Mouse (Mus musculus): ENCODE measurements around the gene Zfp446. TPM values are rescaled to one million over a fixed set of nuclear protein-coding genes. Genes with fewer than 3 reads are reported as not detected.

Gene Zfp446
- polyA plus RNA-seq, 1 experiment, result 0.20 TPM

DNA sequence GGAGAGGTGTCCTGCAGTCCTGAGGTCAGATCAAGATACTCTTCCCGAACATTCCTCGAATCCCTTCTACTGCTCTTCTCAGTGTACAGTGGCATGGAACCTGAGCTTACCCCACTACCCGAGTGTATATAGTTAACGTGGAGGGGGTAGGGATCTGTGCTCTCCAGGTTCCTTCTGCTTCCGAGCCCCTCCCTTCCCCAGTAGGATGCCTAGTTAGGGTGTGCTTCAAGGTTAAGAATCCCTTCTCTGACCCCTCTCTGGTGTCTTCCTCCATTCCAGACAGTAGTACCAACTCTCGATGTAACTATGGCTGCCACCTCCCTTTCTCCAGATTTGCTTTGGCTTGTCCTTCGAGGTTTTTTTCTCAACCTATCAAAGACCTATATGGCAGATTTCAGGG is 2.6 kb downstream of the Zfp446 start:
- H3K27me3 ChIP-seq (ENCODE audit: control insufficient read depth), result no peaks in the 10 kb centered on the region
- peaks cover 2% of the 10 kb centered on the region for H3K9me3 ChIP-seq (ENCODE audit: control insufficient read depth, low read length)
- peaks cover 57% of the 10 kb centered on the region for H3K4me1 ChIP-seq (ENCODE audit: control insufficient read depth)
- peaks cover 36% of the 10 kb centered on the region for H3K36me3 ChIP-seq (ENCODE audit: control insufficient read depth)
- H3K4me3 ChIP-seq (replicated peaks), result no peak overlapping the region
- TF ChIP-seq GATA1 (IDR thresholded peaks at IDR 0.05; ENCODE audit: low read length), result no peak
- no peak for TF ChIP-seq TAL1 (IDR thresholded peaks at IDR 0.05; ENCODE audit: low read length)

DNA sequence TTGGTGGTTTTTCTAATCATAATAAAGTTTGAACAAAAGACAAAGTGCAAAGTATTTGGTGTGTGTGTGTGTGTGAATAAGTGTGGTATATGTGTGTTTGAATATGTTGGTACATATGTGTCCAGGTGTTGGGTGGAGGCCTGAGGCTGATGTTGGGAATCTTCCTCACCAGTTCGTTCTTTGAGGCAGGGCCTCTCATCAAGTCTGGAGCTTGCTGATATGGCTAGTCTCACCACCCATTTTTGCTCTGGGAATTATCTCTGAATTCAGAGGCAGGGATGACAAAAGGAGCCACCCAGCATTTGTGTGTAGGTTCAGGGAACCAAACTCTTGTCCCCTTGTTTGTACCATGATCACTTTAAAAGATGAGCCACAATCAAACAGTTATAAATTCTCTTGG is 8.1 kb downstream of the Zfp446 start:
- Histone ChIP-seq H3K27me3 (ENCODE audit: control insufficient read depth) (no peaks in the 10 kb centered on the region), H3K36me3 (ENCODE audit: control insufficient read depth) (peaks cover 35% of the 10 kb centered on the region), H3K4me3 (replicated peaks) (no peak overlapping the region), H3K4me1 (ENCODE audit: control insufficient read depth) (peaks cover 62% of the 10 kb centered on the region), H3K9me3 (ENCODE audit: control insufficient read depth, low read length) (peaks cover 9% of the 10 kb centered on the region)
- TF ChIP-seq GATA1 (IDR thresholded peaks at IDR 0.05; ENCODE audit: low read length), result no peak
- TF ChIP-seq TAL1 (IDR thresholded peaks at IDR 0.05; ENCODE audit: low read length), result peak; percentile 54; the same call in 2 of the 3 replicates

DNA sequence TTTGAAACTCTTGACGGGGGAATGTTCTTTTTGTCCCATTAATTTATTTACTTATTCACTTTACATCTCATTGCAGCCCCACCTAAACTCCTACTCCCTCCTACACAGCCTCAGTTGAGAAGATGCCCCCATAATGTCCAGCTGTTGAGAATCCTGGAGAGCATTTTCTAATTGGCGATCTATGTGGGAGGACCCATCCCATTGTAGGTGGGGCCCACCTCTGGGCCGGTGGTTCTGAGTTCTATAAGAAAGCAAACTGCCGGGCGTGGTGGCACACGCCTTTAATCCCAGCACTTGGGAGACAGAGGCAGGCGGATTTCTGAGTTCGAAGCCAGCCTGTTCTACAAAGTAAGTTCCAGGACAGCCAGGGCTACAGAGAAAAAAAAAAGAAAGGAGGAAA is 9.3 kb downstream of the Zfp446 start:
- Histone ChIP-seq H3K36me3 (ENCODE audit: control insufficient read depth) (peaks cover 29% of the 10 kb centered on the region), H3K9me3 (ENCODE audit: control insufficient read depth, low read length) (peaks cover 9% of the 10 kb centered on the region), H3K4me3 (replicated peaks) (no peak overlapping the region), H3K4me1 (ENCODE audit: control insufficient read depth) (peaks cover 66% of the 10 kb centered on the region), H3K27me3 (ENCODE audit: control insufficient read depth) (peaks cover 3% of the 10 kb centered on the region; the same call in 1 of the 2 replicates)
- TF ChIP-seq GATA1 (IDR thresholded peaks at IDR 0.05; ENCODE audit: low read length) (no peak), TAL1 (IDR thresholded peaks at IDR 0.05; ENCODE audit: low read length) (no peak)

DNA sequence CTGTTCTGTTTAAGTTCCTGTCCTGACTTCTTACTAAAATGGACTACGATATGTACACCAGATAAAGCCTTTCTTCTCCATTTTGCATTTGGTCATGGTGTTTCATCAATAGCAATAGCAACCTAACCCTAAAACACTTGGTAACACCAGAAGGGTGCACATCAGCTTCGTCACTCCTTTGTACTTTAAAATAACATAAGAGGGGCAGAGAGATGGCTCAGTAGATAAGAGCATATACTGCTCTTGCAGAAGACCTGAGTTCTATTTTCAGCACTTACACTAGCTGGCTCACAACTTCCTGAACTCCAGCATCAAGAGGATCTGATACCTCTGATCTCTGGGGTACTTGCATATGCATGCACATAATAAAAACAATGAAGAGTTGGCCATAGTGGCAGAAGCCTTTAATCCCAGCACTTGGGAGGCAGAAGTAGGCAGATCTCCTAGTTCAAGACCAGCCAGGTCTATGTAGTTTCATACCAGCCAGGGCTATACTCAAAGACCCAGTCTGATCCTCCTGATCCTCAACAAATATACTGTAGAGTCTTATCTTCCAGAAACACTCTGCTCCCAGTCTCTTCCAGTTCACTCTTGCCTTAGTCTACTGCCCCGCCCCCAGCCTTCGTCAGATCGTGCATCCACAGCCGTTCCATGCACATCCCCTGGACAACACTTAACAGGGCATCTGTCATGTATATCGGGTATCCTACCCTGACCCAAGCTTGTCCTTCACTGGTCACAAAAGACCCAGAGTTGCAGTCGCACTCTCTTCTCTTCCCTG is 10.0 kb downstream of the Zfp446 start:
- peaks cover 3% of the 10 kb centered on the region; the same call in 1 of the 2 replicates for H3K27me3 ChIP-seq (ENCODE audit: control insufficient read depth)
- peaks cover 22% of the 10 kb centered on the region for H3K36me3 ChIP-seq (ENCODE audit: control insufficient read depth)
- TF ChIP-seq TAL1 (IDR thresholded peaks at IDR 0.05; ENCODE audit: low read length) (no peak), GATA1 (IDR thresholded peaks at IDR 0.05; ENCODE audit: low read length) (peak; percentile 77)
- no peak overlapping the region for H3K4me3 ChIP-seq (replicated peaks)
- H3K9me3 ChIP-seq (ENCODE audit: control insufficient read depth, low read length), result peaks cover 9% of the 10 kb centered on the region
- H3K4me1 ChIP-seq (ENCODE audit: control insufficient read depth), result peaks cover 70% of the 10 kb centered on the region

DNA sequence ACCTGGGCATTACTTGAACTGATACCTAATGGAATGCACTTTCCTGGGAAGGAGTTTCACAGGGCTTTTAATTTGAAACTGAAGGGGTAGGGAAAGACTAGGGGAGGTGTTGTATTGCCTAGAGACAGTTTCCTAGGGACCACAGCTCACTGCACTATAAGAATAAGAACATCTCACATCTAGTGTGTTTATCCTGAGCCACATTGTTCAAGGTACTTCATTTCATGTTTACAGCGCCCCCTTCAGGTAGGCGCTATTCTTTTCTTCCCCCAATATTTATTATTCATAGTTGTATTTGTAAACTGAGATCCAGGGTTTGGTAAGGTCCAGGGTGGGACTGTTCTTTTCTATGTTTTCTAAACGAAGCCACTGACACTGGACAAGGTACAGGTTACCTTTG is 14.6 kb downstream of the Zfp446 start:
- TF ChIP-seq GATA1 (IDR thresholded peaks at IDR 0.05; ENCODE audit: low read length), result no peak
- no peak for TF ChIP-seq TAL1 (IDR thresholded peaks at IDR 0.05; ENCODE audit: low read length)
- peaks cover 34% of the 10 kb centered on the region for H3K4me1 ChIP-seq (ENCODE audit: control insufficient read depth)
- peaks cover 7% of the 10 kb centered on the region for H3K27me3 ChIP-seq (ENCODE audit: control insufficient read depth)
- H3K36me3 ChIP-seq (ENCODE audit: control insufficient read depth), result no peaks in the 10 kb centered on the region; the same call in 1 of the 2 replicates
- H3K9me3 ChIP-seq (ENCODE audit: control insufficient read depth, low read length), result no peaks in the 10 kb centered on the region
- H3K4me3 ChIP-seq (replicated peaks), result no peak overlapping the region

DNA sequence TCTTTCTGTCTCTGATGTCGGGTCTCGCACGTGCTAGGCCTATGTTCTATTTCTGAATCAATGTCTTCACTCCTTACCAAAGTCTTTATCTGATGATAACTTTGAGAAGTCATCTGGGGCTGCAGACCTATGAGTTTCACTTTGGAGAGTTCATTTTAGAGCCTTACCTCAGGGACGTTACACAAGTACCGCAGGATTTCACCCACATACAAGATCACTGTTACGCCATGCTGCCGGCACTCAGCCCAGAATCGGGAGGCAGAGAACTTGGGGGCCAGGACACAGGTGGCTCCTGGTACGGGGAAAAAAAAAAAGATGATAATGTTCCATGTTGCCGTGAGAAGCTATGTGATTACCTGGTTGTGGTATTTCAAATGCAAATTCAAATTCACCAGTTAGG is 15.5 kb downstream of the Zfp446 start:
- Histone ChIP-seq H3K9me3 (ENCODE audit: control insufficient read depth, low read length) (no peaks in the 10 kb centered on the region), H3K27me3 (ENCODE audit: control insufficient read depth) (peaks cover 10% of the 10 kb centered on the region), H3K36me3 (ENCODE audit: control insufficient read depth) (no peaks in the 10 kb centered on the region; the same call in 1 of the 2 replicates), H3K4me1 (ENCODE audit: control insufficient read depth) (peaks cover 25% of the 10 kb centered on the region), H3K4me3 (replicated peaks) (no peak overlapping the region)
- TF ChIP-seq TAL1 (IDR thresholded peaks at IDR 0.05; ENCODE audit: low read length) (no peak), GATA1 (IDR thresholded peaks at IDR 0.05; ENCODE audit: low read length) (no peak)

DNA sequence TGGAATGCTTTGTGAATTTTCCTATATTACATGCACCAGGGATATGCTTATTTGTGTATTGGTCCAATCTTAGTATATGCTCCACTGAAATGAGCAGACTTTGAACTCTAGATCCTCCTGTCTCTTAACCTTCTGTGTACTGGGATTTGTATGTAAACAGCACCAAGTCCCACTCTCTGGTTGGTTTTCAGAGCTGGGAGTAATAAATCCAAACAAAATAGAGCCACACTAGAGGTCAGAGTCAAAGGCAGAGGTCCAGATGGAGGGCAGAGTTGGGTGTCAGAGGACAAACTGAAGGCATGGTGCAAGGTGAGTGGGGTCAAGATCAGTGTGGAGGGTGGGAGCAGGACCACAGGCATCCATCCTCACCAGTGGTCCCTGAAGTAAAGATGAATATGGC is 18.2 kb downstream of the Zfp446 start:
- H3K4me1 ChIP-seq (ENCODE audit: control insufficient read depth), result peaks cover 10% of the 10 kb centered on the region
- H3K27me3 ChIP-seq (ENCODE audit: control insufficient read depth), result peaks cover 9% of the 10 kb centered on the region
- no peaks in the 10 kb centered on the region for H3K9me3 ChIP-seq (ENCODE audit: control insufficient read depth, low read length)
- no peak overlapping the region for H3K4me3 ChIP-seq (replicated peaks)
- H3K36me3 ChIP-seq (ENCODE audit: control insufficient read depth), result no peaks in the 10 kb centered on the region
- TF ChIP-seq TAL1 (IDR thresholded peaks at IDR 0.05; ENCODE audit: low read length), result no peak
- TF ChIP-seq GATA1 (IDR thresholded peaks at IDR 0.05; ENCODE audit: low read length), result no peak

DNA sequence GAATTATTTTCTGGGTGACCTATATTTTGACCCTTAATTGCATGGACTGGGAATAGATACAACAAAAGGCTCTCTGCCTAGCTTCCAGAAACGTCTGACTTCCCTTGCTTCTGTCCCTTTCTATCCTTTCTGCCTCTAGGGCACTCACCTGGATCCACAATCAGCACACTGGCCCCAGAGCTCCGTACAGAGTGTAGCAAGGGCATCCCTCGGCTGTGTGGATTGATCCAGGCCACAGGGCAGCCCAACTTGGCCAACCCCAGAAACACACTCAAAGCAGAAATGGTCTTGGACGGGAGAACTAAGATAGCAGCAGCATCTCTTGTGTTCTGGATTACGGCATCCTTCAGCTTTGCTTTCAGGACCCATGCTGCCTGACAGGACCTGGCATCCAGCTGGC is 19.6 kb downstream of the Zfp446 start:
- no peak for TF ChIP-seq TAL1 (IDR thresholded peaks at IDR 0.05; ENCODE audit: low read length)
- Histone ChIP-seq H3K9me3 (ENCODE audit: control insufficient read depth, low read length) (no peaks in the 10 kb centered on the region), H3K36me3 (ENCODE audit: control insufficient read depth) (no peaks in the 10 kb centered on the region), H3K4me3 (replicated peaks) (no peak overlapping the region), H3K4me1 (ENCODE audit: control insufficient read depth) (peaks cover 3% of the 10 kb centered on the region), H3K27me3 (ENCODE audit: control insufficient read depth) (peaks cover 6% of the 10 kb centered on the region)

DNA sequence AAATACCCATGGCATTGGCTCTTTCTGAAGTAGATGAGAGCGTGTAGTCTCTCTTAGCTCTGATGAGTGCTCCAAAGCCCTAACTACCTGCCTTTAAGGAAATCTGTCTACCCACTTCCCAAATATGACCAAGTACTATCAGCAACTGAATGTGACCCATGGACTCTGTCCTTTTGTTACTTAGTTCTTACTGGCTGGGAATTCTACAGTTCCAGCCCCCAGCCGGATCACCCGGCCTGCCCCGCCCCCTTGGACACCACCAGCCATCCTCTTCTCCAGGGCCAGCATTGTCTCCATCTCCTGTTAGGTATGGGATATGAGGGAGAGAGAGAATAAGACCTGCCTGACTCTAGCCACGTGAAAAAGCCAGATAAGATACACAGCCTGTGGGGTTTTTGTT is 20.4 kb downstream of the Zfp446 start, which contains the start of gene Slc27a5:
Slc27a5 (minus strand) TSS at position 140 of the 400 bp plus-strand sequence.
- Histone ChIP-seq H3K4me1 (ENCODE audit: control insufficient read depth) (no peaks in the 10 kb centered on the region), H3K27me3 (ENCODE audit: control insufficient read depth) (peaks cover 6% of the 10 kb centered on the region), H3K4me3 (replicated peaks) (no peak within 1 kb of the TSS), H3K36me3 (ENCODE audit: control insufficient read depth) (no peaks in the 10 kb centered on the region), H3K9me3 (ENCODE audit: control insufficient read depth, low read length) (no peaks in the 10 kb centered on the region)
- TF ChIP-seq TAL1 (IDR thresholded peaks at IDR 0.05; ENCODE audit: low read length), result no peak
